Mouse (Mus musculus) brain, adult 2 months (tissue): Measurements from ENCODE around the gene Olfr1418.

Experiments
- DNase-seq: peaks from one replicate; pipeline ENCODE4 v3.0.0; 2011; ENCODE audit warnings: low read depth, low spot score

Gene Olfr1418

GRCm38 (mm10) chr19:11810856-11811255 is 50.0 kb downstream of the Olfr1418 start:
- DNase-seq: no peak

DNA sequence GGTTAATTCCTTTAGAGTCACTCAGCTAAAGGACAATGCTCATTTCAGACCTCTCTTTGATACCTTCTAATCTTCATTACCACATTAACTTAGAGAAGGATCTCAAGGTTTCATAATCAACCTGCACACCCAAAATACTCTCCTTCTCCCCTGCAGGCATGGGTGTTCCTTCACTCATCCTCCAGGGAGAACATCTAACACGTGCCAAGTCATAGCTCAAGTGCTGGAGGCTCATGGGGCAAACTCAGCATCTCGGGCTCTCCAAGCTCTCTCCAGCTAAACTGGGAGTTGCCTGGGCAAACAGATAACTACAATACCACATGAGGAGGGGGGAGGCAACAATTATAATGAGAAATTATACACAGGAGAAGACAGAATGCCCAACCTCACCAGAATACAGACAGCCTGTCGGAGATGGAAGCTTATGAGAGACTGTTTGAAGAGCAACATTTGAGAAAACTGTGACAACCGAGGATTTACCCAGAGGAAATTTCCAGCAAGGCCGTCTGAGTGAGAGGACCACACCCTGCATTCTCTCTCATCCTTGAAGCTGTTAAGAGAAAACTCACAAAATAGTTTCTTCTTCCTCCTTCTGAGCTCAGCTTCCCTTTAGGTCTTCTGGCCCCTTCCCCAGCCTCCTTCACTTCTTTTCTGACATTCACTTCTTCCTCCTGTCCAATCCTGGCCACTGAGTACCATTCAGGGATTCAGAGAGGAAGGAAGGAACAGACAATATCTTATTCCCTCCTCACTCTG is 50.7 kb downstream of the Olfr1418 start:
- peak; percentile 11 for DNase-seq

DNA sequence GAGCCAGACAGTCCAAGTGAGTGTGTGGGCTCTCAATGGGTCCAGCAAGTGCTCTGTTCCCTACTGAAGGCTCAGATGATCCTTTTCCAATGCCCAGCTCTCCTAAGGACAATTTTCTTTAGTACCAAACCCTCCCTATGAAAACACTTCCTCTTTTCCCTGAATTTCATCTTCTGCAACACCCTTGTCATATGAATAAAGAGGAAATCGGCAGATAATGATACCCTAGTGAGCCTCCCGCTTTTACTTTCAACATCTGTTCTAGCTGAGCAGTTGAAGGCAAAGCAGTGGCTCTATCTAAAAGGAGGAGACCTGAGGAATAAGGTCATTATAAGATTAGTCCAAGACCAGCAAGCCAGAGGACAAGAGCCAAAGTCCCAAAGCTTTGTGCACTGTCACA is 52.4 kb downstream of the Olfr1418 start:
- DNase-seq: no peak

DNA sequence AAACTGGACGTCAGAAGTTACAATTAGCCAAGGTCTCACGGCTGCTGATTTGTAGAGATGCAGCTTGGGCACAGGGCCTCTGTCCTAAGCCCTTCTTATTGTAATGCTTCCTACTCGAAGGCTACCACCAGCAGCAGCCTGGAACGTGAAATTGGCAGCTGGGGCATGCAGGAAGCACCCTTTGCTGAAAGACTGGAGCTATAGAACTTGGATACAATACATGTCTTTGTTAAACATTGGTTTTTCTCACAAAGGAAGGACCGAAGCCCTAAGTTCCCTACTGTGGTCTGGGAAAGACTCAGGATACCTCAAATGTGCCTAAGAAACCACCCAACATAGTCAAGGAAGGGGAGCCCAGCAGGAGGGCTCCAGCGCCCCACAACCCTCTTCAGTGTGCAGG is 53.0 kb downstream of the Olfr1418 start:
- DNase-seq: no peak

GRCm38 (mm10) chr19:11807251-11807650 is 53.6 kb downstream of the Olfr1418 start:
- DNase-seq: no peak

DNA sequence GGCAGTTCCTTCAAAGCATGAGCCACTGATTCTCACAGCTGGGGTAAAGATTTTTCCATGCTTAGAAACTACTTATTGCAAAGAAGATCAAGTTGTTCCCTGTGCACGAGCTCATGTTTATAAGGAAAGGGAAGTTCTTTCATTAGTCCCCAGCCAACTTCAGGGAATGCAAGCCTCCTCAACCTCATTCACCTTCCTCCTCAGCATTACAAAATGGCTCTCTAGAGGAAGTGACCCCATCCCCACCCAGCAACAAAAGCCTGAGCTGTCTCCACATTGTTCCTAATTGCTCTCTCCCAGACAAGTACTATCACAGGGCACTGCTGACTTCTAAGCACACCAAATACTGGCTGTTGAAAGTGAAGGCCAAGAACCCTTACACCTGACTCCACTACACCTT is 56.4 kb downstream of the Olfr1418 start:
- no peak for DNase-seq
